Mouse (Mus musculus): Measurements from ENCODE around the gene Pcgf5. TPM values are rescaled to one million over a fixed set of nuclear protein-coding genes. Genes with fewer than 3 reads are reported as not detected.
"Not testable (repeated sequence)": the region's sequence is repeated elsewhere in the genome, so short reads cannot be mapped to it uniquely, and the experiment has no call there.

Gene Pcgf5
- total RNA-seq, 1 experiment from 2014 or later, result 41.4 TPM

DNA sequence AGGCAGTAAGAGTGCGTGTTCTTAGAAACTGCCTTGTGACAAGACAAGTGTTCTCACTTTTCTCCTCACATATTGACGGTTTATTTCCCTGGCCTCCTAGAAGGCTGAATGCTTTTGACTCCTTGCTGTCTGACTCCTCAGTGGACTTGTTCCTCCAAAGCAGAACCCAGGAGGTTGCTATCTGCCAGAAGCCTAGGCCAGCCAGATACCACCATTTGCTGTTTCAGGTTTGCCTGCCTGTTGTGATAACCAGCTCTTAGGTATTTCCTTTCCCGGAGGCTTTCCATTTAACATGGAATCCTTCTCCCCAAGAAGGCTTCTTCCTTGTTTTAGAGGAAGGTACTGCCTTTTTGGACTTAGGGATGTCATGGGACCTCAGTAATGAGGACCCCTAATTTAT is 104.1 kb downstream of the Pcgf5 start:
- ATAC-seq (replicated peaks; ENCODE audit: insufficient number of reproducible peaks, low FRiP score, low TSS enrichment, poor library complexity, severe bottlenecking), result not testable (repeated sequence)

DNA sequence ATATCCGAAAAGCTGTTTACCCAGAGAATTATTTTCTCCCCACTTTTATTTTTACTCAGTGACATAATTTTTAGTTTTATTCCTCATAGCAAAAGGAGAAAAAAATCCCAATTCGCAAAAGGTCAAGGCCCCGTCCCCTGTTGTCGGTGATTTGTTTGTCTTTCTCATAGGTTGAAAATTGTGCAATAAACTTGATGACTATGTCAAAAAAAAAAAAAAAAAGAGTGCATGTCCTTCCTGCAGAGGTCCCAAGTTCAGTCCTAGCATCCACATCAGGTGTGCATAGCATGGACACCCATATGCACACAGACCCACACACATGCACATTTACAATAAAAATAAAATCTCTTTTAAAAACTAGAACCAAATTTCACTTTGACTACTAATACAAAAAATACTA is 105.3 kb downstream of the Pcgf5 start:
- ATAC-seq (replicated peaks; ENCODE audit: insufficient number of reproducible peaks, low FRiP score, low TSS enrichment, poor library complexity, severe bottlenecking), result no peak

DNA sequence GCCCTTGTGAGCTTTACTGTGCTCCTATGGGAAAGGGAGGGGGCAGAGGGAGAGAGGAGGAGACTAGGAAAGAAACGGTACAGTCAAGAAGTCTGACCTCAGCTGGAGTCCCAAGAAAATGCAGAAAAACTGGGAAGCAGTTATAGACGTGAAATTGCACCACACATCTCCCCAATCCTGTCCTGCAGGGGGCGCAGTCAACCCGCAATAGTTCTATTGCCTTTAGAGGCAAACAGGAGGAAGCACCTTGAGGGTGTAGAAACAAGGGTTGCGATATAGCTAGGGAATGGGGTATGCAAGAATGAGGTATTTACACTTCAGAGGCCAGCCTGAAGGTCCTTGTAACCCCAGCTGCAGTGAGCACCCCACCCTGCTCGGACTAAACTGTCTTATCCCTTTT is 122.0 kb downstream of the Pcgf5 start:
- ATAC-seq (replicated peaks; ENCODE audit: insufficient number of reproducible peaks, low FRiP score, low TSS enrichment, poor library complexity, severe bottlenecking), result 0 out of 2 replicates have a peak, but pooled peaks have one; percentile 35

- ATAC-seq (replicated peaks; ENCODE audit: insufficient number of reproducible peaks, low FRiP score, low TSS enrichment, poor library complexity, severe bottlenecking), result no peak
These were observed 123.2 kb downstream of the Pcgf5 start for GRCm38 (mm10) chr19:36471325-36471724.

DNA sequence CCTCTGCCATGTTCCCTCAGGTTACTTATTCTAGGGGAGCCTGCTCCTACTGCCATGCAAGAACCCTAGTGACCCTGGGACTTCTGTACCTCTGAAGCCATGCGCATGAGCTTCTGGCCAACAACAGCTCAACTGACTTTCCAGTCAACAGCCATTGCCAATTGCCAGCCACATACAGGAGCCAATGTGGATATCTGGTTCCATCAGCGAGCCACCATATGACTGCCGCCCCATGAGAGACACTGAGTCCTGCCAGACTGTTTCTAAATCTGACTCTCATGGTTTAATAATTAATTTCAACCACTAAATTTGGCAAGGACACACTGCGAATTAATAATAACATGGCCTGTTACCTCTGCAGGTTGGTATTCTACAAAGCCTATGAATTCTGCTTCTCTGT is 128.5 kb downstream of the Pcgf5 start:
- no peak for ATAC-seq (replicated peaks; ENCODE audit: insufficient number of reproducible peaks, low FRiP score, low TSS enrichment, poor library complexity, severe bottlenecking)

GRCm38 (mm10) chr19:36477151-36477550 is 129.0 kb downstream of the Pcgf5 start:
- no peak for ATAC-seq (replicated peaks; ENCODE audit: insufficient number of reproducible peaks, low FRiP score, low TSS enrichment, poor library complexity, severe bottlenecking)

DNA sequence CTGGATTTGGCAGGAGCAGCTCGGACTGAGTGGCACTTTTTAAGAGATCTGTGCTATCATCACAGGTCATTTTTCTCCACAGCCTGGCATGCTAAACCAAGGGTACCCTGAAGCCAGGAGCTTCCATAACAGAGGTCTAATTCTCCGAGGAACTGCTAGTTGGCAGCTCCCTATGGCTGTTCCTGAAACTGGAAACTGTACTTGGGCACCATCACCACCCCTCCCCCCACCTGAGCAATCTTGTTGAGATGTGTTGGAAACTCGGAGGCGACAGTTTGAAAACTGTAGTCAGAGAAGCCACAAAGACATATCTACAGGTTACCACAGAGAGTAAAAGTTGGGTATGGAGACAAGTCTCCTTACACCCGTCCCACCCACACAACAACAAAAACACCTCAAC is 129.6 kb downstream of the Pcgf5 start:
- no peak for ATAC-seq (replicated peaks; ENCODE audit: insufficient number of reproducible peaks, low FRiP score, low TSS enrichment, poor library complexity, severe bottlenecking)

- no peak for ATAC-seq (replicated peaks; ENCODE audit: insufficient number of reproducible peaks, low FRiP score, low TSS enrichment, poor library complexity, severe bottlenecking)
These were observed 142.8 kb downstream of the Pcgf5 start for GRCm38 (mm10) chr19:36490911-36491310.

- ATAC-seq (replicated peaks; ENCODE audit: insufficient number of reproducible peaks, low FRiP score, low TSS enrichment, poor library complexity, severe bottlenecking), result no peak
These were observed 147.4 kb downstream of the Pcgf5 start for GRCm38 (mm10) chr19:36495555-36495954.

DNA sequence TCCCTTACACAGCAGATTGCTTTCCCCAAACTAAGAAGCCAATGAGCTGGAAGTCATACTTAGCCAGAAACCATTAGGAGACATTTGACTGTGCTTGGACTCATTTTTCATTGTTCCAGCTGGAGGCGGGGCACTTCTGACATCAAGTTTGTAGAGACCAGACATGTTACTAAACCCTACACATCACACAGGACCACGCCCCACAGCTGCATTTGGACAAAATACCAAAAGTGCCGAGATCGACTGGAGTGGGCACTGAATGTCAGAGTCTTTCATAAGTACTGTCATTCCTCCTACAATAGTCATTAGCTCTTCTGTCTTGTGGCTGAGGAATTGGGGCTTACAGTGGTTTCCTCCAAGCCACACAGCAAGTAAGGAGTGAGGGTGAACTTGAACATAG is 148.4 kb downstream of the Pcgf5 start:
- no peak for ATAC-seq (replicated peaks; ENCODE audit: insufficient number of reproducible peaks, low FRiP score, low TSS enrichment, poor library complexity, severe bottlenecking)

DNA sequence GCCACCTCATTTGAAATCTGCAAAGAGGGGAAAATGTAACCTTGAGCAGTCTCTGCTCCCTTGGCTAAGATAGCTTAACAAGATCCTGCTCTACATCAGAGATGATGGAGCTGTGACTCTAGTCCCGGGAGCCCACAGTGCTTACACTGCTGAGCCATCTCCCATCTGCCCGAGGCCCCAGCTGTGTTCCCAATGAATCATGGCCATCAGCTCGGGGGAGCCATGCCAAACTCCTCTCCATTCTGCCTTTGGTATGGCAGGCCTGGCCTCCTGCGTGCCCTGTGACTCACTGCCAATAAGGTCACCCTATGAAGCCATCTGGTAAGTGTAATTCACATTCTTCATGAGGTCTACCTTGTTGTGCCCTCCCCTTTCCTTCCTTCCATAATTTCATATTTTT is 149.0 kb downstream of the Pcgf5 start:
- ATAC-seq (replicated peaks; ENCODE audit: insufficient number of reproducible peaks, low FRiP score, low TSS enrichment, poor library complexity, severe bottlenecking), result no peak

GRCm38 (mm10) chr19:36497744-36498143 is 149.6 kb downstream of the Pcgf5 start:
- no peak for ATAC-seq (replicated peaks; ENCODE audit: insufficient number of reproducible peaks, low FRiP score, low TSS enrichment, poor library complexity, severe bottlenecking)

- no peak for ATAC-seq (replicated peaks; ENCODE audit: insufficient number of reproducible peaks, low FRiP score, low TSS enrichment, poor library complexity, severe bottlenecking)
These were observed 156.6 kb downstream of the Pcgf5 start for GRCm38 (mm10) chr19:36504716-36505115.

Other genes starting within 250 kb of the Pcgf5 start
- gene Ankrd1, start 228.2 kb upstream of the Pcgf5 start, total RNA-seq (2017), result not detected in 3 replicates
- gene Hectd2, start 206.3 kb downstream of the Pcgf5 start, total RNA-seq (2017), result 2.9 to 7.4 TPM (median 6.0 TPM) in 3 replicates